Mouse (Mus musculus): Measurements from ENCODE around the gene Cox4i2. TPM values are rescaled to one million over a fixed set of nuclear protein-coding genes. Genes with fewer than 3 reads are reported as not detected.

Gene Cox4i2
- total and polyA plus RNA-seq, 2 experiments, result 0.31 TPM; not detected in 1

DNA sequence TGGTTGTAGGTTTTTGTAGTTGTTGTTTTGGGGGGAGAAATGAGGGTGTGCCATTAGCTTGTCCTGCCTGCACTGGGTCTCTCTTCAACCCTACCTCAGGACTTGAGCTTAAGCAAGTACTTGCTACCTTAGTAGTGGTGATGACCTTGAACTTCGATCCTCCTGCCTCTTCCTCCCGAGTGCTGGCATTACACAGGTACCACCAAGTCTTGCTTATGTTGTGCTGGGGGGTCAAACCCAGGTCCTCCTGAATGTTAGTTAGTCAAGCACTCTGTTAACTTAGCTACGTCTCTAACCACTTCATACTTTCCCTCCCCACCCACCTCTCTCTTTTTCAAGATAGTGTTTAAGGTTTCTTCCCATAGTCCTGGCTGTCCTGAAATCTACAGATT is 29.6 kb upstream of the Cox4i2 start:
- Histone ChIP-seq H3K4me1 (ENCODE audit: control insufficient read depth, insufficient read depth, low read length) (peaks cover 12% of the 10 kb centered on the region), H3K36me3 (ENCODE audit: control insufficient read depth, insufficient read depth, low read length) (no peaks in the 10 kb centered on the region), H3K27ac (replicated peaks; ENCODE audit: insufficient read depth, low read depth, low read length) (no peak overlapping the region), H3K9ac (ENCODE audit: low read depth, low read length) (no peak overlapping the region; the same call in 1 of the 2 replicates), H3K79me2 (ENCODE audit: control insufficient read depth, insufficient read depth, low read length) (no peaks in the 10 kb centered on the region), H3K4me3 (ENCODE audit: insufficient read depth, low read depth, low read length) (no peak overlapping the region), H3K27me3 (ENCODE audit: control insufficient read depth, insufficient read depth, low read length) (0 out of 2 replicates have a peak, but pooled peaks cover 2% of the 10 kb centered on the region)
- no peak for DNase-seq (ENCODE audit: extremely low read depth, low read depth, low spot score)
- TF ChIP-seq CTCF (IDR thresholded peaks at IDR 0.05; ENCODE audit: low read depth, low read length), result no peak
- no peak for TF ChIP-seq POLR2A (IDR thresholded peaks at IDR 0.05; ENCODE audit: extremely low read depth, insufficient read depth, low read length)
- WGBS, result 66% methylated on average over 3 of the region's 3 CpGs

DNA sequence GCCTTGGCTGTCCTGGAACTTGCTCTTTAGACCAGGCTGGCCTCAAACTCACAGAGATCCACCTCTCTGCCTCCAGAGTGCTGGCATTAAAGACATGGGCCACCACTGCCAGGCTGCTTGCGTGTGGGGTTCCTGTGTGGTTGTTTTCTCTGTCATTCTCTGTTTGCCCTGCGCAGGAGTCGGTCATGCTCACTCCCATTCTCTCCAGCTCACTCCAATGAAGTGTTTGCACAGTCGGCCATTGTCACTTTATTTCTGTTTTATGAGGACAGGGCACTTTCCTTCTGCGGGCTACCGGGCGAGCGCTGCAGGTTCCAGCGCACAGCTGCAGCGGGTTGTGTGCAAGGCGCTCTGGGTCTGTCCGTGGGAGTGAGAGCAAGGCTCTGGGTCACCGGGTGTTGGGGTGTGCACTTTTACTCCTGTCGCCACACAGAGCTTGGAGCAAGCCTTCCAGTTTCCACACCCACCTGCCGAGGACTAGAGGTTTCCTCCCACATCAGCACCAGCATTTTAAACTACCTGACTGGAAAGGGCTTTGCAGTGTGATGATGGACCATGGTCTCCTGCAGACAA is 28.7 kb upstream of the Cox4i2 start:
- Histone ChIP-seq H3K36me3 (ENCODE audit: control insufficient read depth, insufficient read depth, low read length) (no peaks in the 10 kb centered on the region), H3K27me3 (ENCODE audit: control insufficient read depth, insufficient read depth, low read length) (0 out of 2 replicates have a peak, but pooled peaks cover 2% of the 10 kb centered on the region), H3K27ac (replicated peaks; ENCODE audit: insufficient read depth, low read depth, low read length) (no peak overlapping the region), H3K4me3 (ENCODE audit: insufficient read depth, low read depth, low read length) (no peak overlapping the region), H3K9ac (ENCODE audit: low read depth, low read length) (no peak overlapping the region), H3K4me1 (ENCODE audit: control insufficient read depth, insufficient read depth, low read length) (peaks cover 14% of the 10 kb centered on the region), H3K79me2 (ENCODE audit: control insufficient read depth, insufficient read depth, low read length) (no peaks in the 10 kb centered on the region)
- 44% methylated on average over 15 of the region's 15 CpGs for WGBS
- TF ChIP-seq POLR2A (IDR thresholded peaks at IDR 0.05; ENCODE audit: extremely low read depth, insufficient read depth, low read length) (no peak), CTCF (IDR thresholded peaks at IDR 0.05; ENCODE audit: low read depth, low read length) (no peak)
- no peak for DNase-seq (ENCODE audit: extremely low read depth, low read depth, low spot score)

DNA sequence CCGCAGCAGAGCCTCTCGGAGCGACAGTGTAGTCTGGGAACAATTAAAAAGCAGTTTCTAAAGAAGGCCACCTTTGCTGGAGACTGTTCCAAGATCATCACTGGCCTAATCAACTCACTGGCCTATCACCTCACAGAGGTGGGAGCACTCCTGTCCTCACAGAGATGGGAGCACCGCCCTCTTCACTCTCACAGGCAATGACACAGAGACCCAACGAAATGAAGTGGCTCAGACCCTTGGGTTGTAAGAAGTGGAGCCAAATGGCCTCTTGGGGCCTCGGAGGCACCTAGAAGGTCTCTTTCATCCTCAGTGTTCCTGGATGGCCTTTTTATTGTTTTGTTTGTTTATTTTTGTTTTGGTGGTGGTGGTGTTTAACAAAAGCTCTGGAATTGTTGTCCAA is 27.8 kb upstream of the Cox4i2 start:
- Histone ChIP-seq H3K4me1 (ENCODE audit: control insufficient read depth, insufficient read depth, low read length) (peaks cover 14% of the 10 kb centered on the region), H3K79me2 (ENCODE audit: control insufficient read depth, insufficient read depth, low read length) (no peaks in the 10 kb centered on the region), H3K36me3 (ENCODE audit: control insufficient read depth, insufficient read depth, low read length) (no peaks in the 10 kb centered on the region), H3K27ac (replicated peaks; ENCODE audit: insufficient read depth, low read depth, low read length) (no peak overlapping the region), H3K27me3 (ENCODE audit: control insufficient read depth, insufficient read depth, low read length) (0 out of 2 replicates have a peak, but pooled peaks cover 2% of the 10 kb centered on the region), H3K9ac (ENCODE audit: low read depth, low read length) (no peak overlapping the region), H3K4me3 (ENCODE audit: insufficient read depth, low read depth, low read length) (no peak overlapping the region)
- DNase-seq (ENCODE audit: extremely low read depth, low read depth, low spot score), result no peak
- 97% methylated on average over 6 of the region's 6 CpGs for WGBS
- TF ChIP-seq CTCF (IDR thresholded peaks at IDR 0.05; ENCODE audit: low read depth, low read length), result no peak
- TF ChIP-seq POLR2A (IDR thresholded peaks at IDR 0.05; ENCODE audit: extremely low read depth, insufficient read depth, low read length), result no peak

DNA sequence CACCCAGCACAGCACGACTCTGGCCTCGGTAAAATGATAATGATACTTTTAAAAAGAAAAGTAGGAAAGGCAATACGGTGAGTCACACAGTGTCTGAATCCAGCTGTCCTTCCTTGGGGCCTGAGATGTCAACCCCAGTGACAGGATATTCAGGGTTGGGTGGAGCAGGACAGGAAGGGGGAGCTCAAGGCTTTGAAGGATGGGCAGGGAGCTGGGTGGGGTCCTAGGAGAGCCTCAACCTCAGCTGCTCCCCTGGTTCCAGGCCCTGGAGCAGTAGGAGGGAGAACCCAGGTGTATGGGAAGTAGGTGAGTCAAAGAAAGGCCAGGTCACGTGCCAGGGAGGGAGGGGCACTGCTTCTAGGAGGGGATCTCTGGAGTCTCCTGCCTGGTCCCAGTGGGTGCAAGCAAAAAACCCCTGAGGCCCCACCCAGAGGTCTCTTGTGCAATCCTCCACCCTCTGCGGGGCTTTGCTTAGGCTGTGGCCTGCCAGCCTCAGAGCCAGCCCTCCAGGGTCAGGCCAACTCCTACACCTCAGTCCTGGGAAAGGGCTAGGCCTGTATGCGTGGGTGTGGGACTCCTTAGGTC is 27.1 kb upstream of the Cox4i2 start:
- Histone ChIP-seq H3K9ac (ENCODE audit: low read depth, low read length) (no peak overlapping the region), H3K27me3 (ENCODE audit: control insufficient read depth, insufficient read depth, low read length) (0 out of 2 replicates have a peak, but pooled peaks cover 2% of the 10 kb centered on the region), H3K4me1 (ENCODE audit: control insufficient read depth, insufficient read depth, low read length) (peaks cover 14% of the 10 kb centered on the region), H3K4me3 (ENCODE audit: insufficient read depth, low read depth, low read length) (no peak overlapping the region), H3K36me3 (ENCODE audit: control insufficient read depth, insufficient read depth, low read length) (no peaks in the 10 kb centered on the region), H3K27ac (replicated peaks; ENCODE audit: insufficient read depth, low read depth, low read length) (no peak overlapping the region), H3K79me2 (ENCODE audit: control insufficient read depth, insufficient read depth, low read length) (no peaks in the 10 kb centered on the region)
- DNase-seq (ENCODE audit: extremely low read depth, low read depth, low spot score), result no peak
- no peak for TF ChIP-seq CTCF (IDR thresholded peaks at IDR 0.05; ENCODE audit: low read depth, low read length)
- TF ChIP-seq POLR2A (IDR thresholded peaks at IDR 0.05; ENCODE audit: extremely low read depth, insufficient read depth, low read length), result no peak
- WGBS, result 56% methylated on average over 6 of the region's 6 CpGs

DNA sequence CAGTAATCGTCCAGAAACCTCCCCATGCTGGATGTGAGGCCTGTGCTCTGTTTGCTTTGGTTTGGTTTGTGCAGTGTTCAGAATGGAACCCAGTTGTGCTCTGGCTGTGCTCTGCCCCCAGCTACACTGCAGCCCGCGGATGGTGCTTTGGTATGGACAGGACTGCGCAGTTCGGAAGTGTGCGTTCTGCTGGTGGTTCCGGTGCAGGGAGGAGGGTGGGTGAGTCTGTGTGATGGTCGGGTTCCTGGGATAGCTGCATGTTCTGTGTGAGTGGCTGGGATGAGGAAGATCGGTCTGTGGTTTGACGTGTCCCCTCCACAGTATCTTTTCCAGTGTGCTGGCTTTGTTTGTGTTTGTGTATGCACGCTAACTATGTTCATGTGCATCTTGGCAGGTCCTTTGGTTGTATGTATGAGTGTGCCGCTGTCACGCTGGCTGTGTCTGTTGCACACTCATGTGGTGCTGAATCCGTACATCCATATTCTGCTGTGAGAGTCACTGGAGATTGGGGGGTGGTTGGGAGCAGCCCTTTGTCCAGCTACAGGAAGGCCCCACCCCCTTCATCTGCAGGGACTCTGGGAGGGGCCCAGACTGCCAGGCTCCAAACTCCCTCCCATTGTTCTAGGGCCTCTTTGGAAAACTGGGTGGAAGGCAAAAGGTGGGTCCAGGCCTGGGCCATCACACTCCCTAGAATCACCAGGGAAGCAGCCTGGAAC is 26.0 kb upstream of the Cox4i2 start:
- H3K9ac ChIP-seq (ENCODE audit: low read depth, low read length), result no peak overlapping the region
- WGBS, result 78% methylated on average over 14 of the region's 14 CpGs
- DNase-seq (ENCODE audit: extremely low read depth, low read depth, low spot score), result no peak
- no peaks in the 10 kb centered on the region for H3K36me3 ChIP-seq (ENCODE audit: control insufficient read depth, insufficient read depth, low read length)
- no peaks in the 10 kb centered on the region for H3K79me2 ChIP-seq (ENCODE audit: control insufficient read depth, insufficient read depth, low read length)
- no peak for TF ChIP-seq CTCF (IDR thresholded peaks at IDR 0.05; ENCODE audit: low read depth, low read length)
- no peak for TF ChIP-seq POLR2A (IDR thresholded peaks at IDR 0.05; ENCODE audit: extremely low read depth, insufficient read depth, low read length)
- no peak overlapping the region for H3K4me3 ChIP-seq (ENCODE audit: insufficient read depth, low read depth, low read length)
- H3K27me3 ChIP-seq (ENCODE audit: control insufficient read depth, insufficient read depth, low read length), result 0 out of 2 replicates have a peak, but pooled peaks cover 2% of the 10 kb centered on the region
- H3K27ac ChIP-seq (replicated peaks; ENCODE audit: insufficient read depth, low read depth, low read length), result peak overlapping the region; percentile 50
- peaks cover 14% of the 10 kb centered on the region for H3K4me1 ChIP-seq (ENCODE audit: control insufficient read depth, insufficient read depth, low read length)

All from liver, adult 2 months (tissue).